Mouse (Mus musculus): ENCODE measurements around the gene Cdh15.

GRCm38 (mm10) chr8:122859843-122860242 is 12.1 kb downstream of the Cdh15 start:
- TF ChIP-seq CTCF (IDR thresholded peaks at IDR 0.05), result no peak
- TF ChIP-seq EP300 (IDR thresholded peaks at IDR 0.05), result no peak

All from lung, postnatal 0 days (tissue).